Mouse (Mus musculus) erythroid progenitor cell, adult 5-6 weeks (primary cell): ENCODE data around the gene Nav2. TPM values are rescaled to one million over a fixed set of nuclear protein-coding genes. Genes with fewer than 3 reads are reported as not detected.

Experiments
- ATAC-seq: replicated peaks from 2 replicates; pipeline ENCODE4 v1.8.0; 2016; ENCODE audit warnings: moderate number of reproducible peaks, mild to moderate bottlenecking, moderate TSS enrichment, inconsistent platforms; ENCODE audit not compliant: poor library complexity, low FRiP score, severe bottlenecking
- total RNA-seq, 2 experiments: library from RNA; stranded (forward) in 1 of 2; stranded (reverse) in 1 of 2; fragments of 150-400 nt in 1 of 2; fragments of 186-747, 209-891 nt in 1 of 2; gene quantifications; 2 replicates each; pipeline versions ENCODE4 v1.2.3 to v1.2.4; 2015 to 2017; ENCODE audit warnings: low replicate concordance in 2 of 2

Nav2 gene
- total RNA-seq, 2 experiments from 2014 or later = 3.1 to 29.8 TPM

GRCm38 (mm10) chr7:49583176-49583575 lies 674.7 kb downstream of the Nav2 start:
- ATAC-seq = no peak

- no peak for ATAC-seq
Measured at GRCm38 (mm10) chr7:49586530-49587120, 678.1 kb downstream of the Nav2 start.

- no peak for ATAC-seq
Measured at GRCm38 (mm10) chr7:49589635-49590034, 681.1 kb downstream of the Nav2 start.

GRCm38 (mm10) chr7:49597776-49598175 lies 689.3 kb downstream of the Nav2 start:
- no peak for ATAC-seq

DNA sequence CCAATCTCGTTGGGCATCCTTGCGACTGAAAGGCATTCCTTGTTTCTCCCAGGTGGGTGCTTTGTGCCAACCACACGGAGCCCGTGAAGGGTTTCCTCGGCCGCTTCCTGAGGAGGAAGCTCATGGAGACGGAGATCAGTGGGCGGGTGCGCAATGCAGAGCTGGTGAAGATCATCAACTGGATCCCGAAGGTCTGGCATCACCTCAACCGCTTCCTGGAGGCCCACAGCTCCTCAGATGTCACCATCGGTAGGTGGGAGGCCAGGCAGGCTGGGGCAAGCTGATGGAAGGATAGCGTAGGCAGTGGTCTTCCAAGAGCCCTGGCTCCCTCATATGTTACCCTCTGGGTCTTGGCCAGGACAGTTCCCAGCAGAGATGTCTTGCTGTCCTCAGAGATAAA lies 689.7 kb downstream of the Nav2 start:
- no peak for ATAC-seq

DNA sequence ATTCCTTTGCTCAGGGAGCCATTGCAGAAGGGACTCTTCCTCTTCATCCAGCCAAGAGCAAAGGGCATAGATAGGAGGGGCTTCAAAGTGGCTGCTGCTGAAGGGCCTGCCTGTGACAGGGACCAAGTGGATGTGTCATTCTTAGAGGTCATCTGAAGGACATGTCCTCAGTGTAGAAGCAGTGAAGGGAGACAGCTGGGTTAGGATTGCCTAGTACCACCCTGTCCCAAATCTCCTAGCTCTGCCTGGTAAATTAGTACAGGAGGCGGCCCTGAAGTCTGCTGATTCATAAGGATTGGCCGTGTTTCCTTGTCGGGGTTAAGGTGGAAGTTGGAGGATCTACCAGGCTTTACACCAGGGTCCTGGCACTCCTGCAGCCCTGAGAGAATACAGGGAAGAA lies 691.4 kb downstream of the Nav2 start:
- ATAC-seq = no peak

DNA sequence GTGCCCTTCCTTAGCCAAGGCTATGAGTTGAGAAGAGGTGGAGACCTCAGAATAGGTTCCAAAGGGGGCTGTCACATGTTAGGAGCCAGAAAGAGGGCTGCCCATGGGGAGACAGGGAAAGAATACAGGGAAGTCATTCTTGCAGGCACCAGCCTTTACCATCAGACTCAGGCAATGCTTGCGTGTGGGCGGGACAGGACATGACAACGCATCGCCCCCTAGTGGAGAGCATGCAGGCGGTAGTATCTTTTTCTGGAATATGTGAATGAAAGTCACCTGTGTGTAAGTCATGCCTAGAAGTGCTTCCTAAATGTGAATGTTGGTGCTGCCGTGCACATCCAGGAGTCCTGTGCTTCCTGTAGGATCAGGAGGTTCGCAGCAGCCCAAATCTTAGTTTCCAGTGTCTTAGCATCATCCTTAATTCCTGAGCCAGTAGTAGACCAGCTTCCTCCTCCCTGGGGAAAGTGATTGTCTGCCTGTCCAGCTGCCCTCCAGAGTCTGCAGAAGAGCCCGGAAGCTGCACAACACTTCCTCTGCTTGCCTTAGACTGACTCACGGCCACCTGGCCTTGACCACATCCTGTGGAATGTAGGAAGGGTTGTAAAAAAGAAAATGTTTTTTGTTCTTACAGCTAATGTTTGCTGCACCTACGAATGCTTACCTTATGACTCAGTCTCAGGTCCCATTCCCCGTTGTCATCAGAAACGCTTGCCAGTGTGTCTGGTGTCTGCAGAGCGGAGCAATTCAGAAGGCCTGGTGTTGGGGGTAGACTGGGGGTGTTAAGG lies 692.9 kb downstream of the Nav2 start:
- no peak for ATAC-seq

- no peak for ATAC-seq
Measured at GRCm38 (mm10) chr7:49604244-49604643, 695.7 kb downstream of the Nav2 start.

GRCm38 (mm10) chr7:49604965-49605795 lies 696.7 kb downstream of the Nav2 start:
- ATAC-seq = no peak

GRCm38 (mm10) chr7:49616258-49616735 lies 707.8 kb downstream of the Nav2 start:
- ATAC-seq = no peak

- no peak for ATAC-seq
Measured at GRCm38 (mm10) chr7:49617087-49617486, 708.6 kb downstream of the Nav2 start.

DNA sequence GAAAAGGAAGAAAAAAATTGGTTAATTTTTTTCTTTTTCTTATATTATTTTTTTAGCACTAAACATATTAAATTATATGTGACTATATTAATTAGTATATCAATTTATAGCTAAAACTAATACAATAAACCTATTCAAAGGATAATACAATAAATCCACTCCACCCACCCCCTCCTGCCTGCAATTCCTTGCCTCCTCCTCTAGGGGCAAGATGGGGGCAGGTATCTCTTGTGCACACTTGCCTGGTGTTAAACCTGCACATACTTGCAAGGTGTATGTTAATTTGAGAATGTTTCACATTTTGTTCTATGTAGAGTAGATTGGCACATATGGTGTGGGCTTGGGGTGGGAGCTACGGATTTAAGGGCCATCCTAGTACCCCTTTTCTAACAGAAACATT lies 711.6 kb downstream of the Nav2 start:
- no peak for ATAC-seq

DNA sequence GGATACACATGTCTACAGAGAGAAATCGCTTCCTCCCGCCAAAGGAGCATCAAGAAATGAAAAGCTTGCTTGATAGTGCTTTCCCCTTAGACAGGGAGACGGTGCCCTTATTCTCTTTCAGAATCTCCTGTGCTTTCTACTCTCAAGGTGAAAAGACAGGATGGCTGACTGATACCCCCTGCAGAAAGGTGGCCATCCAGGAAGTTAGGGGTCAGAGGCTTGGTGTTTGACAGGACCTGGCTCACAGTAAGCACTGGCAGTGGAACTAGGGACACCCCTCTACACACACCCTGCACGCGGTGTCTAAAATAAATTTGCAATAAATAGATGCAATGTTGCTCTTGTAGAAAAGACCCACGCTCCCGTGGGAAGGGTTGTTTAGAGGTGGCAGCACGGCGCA lies 723.4 kb downstream of the Nav2 start:
- no peak for ATAC-seq

- ATAC-seq = no peak
Measured at GRCm38 (mm10) chr7:49632391-49632790, 723.9 kb downstream of the Nav2 start.

- ATAC-seq = no peak
Measured at GRCm38 (mm10) chr7:49633375-49633956, 725.0 kb downstream of the Nav2 start.

DNA sequence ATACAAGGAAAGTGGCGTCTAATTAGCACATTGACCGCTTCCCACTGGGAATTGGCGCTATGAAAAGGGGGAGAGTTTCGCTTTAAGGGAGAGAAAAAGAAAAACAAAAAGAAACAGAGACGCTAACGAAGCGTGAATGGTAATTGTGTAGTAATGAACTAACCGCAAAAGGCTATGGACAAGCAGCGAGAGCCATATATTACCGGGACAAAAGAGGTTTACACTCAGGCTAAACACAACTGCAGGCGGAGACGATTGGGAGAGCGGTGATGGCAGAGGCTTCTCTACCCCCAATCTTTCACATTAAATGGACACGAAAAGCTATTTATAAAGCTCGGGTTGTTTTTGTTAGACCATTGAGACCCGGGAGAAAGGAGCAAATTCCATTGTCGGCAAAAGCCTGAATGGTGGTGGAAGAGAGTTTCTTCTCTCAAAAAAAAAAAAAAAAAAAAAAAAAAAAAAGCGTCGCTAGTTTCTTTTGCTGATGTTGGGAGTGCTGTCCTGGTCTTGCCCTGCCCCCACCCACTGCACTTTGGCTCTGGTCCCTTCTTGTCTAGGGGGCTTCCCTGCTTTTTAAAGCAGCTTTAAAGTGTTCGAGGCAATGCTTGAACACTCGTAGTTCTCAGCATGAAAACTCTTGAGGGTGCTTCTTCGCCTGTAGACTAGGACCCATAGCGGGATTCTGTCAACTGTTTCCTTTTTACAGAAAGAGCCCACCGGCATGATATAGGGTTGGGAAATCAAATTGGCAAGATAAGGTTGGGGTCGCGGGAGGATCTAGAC lies 726.0 kb downstream of the Nav2 start:
- no peak for ATAC-seq

- ATAC-seq = no peak
Measured at GRCm38 (mm10) chr7:49635074-49635621, 726.6 kb downstream of the Nav2 start.

DNA sequence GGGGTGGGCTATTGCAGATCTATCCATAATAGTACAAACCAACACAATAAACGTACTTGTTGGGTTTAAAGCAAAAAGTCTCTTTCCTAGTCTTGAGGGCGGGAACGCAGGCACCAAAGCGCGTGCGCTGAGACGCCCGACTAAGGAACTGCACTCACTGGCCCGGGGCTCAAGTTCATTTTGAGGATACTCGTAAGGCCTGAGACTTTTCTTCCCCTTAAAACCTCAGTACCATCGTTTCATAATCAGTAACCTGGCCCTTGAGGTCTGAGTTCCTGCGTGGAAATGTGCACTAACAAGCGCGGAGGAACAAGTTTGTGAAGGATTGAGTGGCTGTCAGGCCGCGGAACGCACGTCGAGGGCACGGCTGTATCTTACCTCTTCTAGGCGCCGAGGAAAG lies 727.5 kb downstream of the Nav2 start:
- ATAC-seq = no peak

DNA sequence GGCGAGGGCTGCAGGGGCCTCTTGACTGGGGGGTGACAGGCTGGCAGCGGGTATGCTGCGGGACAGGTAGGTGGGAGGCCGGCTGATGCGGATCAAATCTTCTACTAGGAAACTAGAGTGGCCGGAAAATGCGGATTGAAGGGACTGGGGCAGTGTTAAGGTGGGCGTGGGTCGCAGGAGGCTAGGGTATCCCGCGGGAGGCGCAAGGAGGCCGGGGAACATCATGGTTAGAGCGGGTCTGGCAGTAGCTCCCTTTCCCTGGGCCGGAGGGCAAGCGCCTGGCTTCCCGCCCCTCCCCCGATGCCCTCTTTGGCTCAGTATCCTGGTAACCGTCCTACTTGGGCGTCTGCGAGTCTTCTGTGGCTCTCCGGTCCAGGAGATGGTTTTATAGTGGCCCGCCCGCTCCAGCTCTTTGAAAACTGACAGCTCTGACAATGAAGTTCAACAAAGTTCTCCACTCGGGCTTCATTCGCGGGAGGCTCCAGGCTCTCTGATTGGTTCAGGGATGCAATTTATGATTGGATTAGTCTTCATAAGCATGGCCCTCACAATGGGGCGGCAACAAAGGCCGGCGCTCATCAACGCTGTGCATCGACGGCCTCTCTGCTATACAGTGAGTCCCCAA lies 728.1 kb downstream of the Nav2 start, which contains the start of gene Dbx1:
Dbx1 (minus strand) TSS at position 359 of the 625 bp plus-strand sequence.
- ATAC-seq = no peak
